Mouse (Mus musculus) midbrain, embryonic 11.5 days (tissue): ENCODE data around the gene Qrich2. TPM values are rescaled to one million over a fixed set of nuclear protein-coding genes. Genes with fewer than 3 reads are reported as not detected.
"Not testable (repeated sequence)": the region's sequence is repeated elsewhere in the genome, so short reads cannot be mapped to it uniquely, and the experiment has no call there.

Experiments
- ATAC-seq: fragments of 200-750 bp; cut with Nextera tagmentation; 2 replicates; pipeline ENCODE4 v1.8.0; 2017; ENCODE audit warnings: moderate TSS enrichment, moderate library complexity; ENCODE audit not compliant: low FRiP score
- DNase-seq: peaks from one replicate; pipeline ENCODE4 v3.0.0; 2015; ENCODE audit warnings: low spot score; ENCODE audit errors: missing footprints
- H3K27ac ChIP-seq: fragments of 300-500 bp; sonication (generic); 2 replicates; pipeline ENCODE4 v1.5.1; 2014; ENCODE audit warnings: low read depth, low read length
- H3K27me3 ChIP-seq: fragments of 300-500 bp; sonication (generic); 2 replicates; pipeline ENCODE4 v1.6.1; 2014; ENCODE audit warnings: mild to moderate bottlenecking, low read length, moderate library complexity, mixed read lengths; ENCODE audit not compliant: control insufficient read depth, insufficient read depth
- H3K36me3 ChIP-seq: fragments of 300-500 bp; sonication (generic); 2 replicates; pipeline ENCODE4 v1.6.1; 2014; ENCODE audit warnings: mild to moderate bottlenecking, low read length, moderate library complexity, mixed read lengths; ENCODE audit not compliant: control insufficient read depth, insufficient read depth
- H3K4me1 ChIP-seq: fragments of 300-500 bp; sonication (generic); 2 replicates; pipeline ENCODE4 v1.6.1; 2014; ENCODE audit warnings: low read length; ENCODE audit not compliant: control insufficient read depth, insufficient read depth
- H3K4me2 ChIP-seq: fragments of 300-500 bp; sonication (generic); 2 replicates; pipeline ENCODE4 v1.6.1; 2014; ENCODE audit warnings: mild to moderate bottlenecking, moderate library complexity
- H3K4me3 ChIP-seq: fragments of 300-500 bp; sonication (generic); 2 replicates; pipeline ENCODE4 v1.5.1; 2014; ENCODE audit warnings: low read depth, low read length
- H3K9ac ChIP-seq: fragments of 300-500 bp; sonication (generic); 2 replicates; pipeline ENCODE4 v1.6.1; 2014; ENCODE audit warnings: low read length
- H3K9me3 ChIP-seq: fragments of 300-500 bp; sonication (generic); 2 replicates; pipeline ENCODE4 v1.6.1; 2016; ENCODE audit warnings: low read length; ENCODE audit not compliant: control insufficient read depth
- WGBS: fragments of 180-500 bp; shearing (Covaris S2); extraction: QIAGEN DNeasy Blood & Tissue Kit; methylation state at CpG from one replicate; pipeline ENCODE4 v1.1.7; 2014; 5-methylcytosine and 5-hydroxymethylcytosine counted together
- polyA plus RNA-seq: library from polyadenylated mRNA; unstranded; fragments of >200 nt; fragmentation: Nextera tagmentation; extraction: Ambion mirVana; gene quantifications from 2 replicates; pipeline ENCODE4 v1.2.1, GENCODE M21; 2014

The Qrich2 gene
- polyA plus RNA-seq, 1 experiment from 2014 or later = 0.08 TPM

- no peaks in the 10 kb centered on the region for H3K27me3 ChIP-seq
- no peaks in the 10 kb centered on the region for H3K36me3 ChIP-seq
- H3K27ac ChIP-seq = no peak overlapping the region
- H3K9me3 ChIP-seq = no peaks in the 10 kb centered on the region
- no peak overlapping the region for H3K9ac ChIP-seq
- WGBS = 82% methylated on average over 9 of the region's 9 CpGs
- ATAC-seq = no peak
- no peak overlapping the region for H3K4me2 ChIP-seq
- no peak for DNase-seq
- H3K4me1 ChIP-seq = no peaks in the 10 kb centered on the region; the same call in 1 of the 2 replicates
- no peak overlapping the region for H3K4me3 ChIP-seq
These were observed 36.0 kb downstream of the Qrich2 start for GRCm38 (mm10) chr11:116429862-116430613.

GRCm38 (mm10) chr11:116428872-116429859, 36.9 kb downstream of the Qrich2 start:
- Histone ChIP-seq H3K4me1 (no peaks in the 10 kb centered on the region; the same call in 1 of the 2 replicates), H3K9me3 (no peaks in the 10 kb centered on the region), H3K4me3 (no peak overlapping the region), H3K9ac (no peak overlapping the region), H3K27me3 (no peaks in the 10 kb centered on the region), H3K36me3 (no peaks in the 10 kb centered on the region), H3K27ac (no peak overlapping the region), H3K4me2 (no peak overlapping the region)
- ATAC-seq (no peak), DNase-seq (no peak)
- WGBS = 57% methylated on average over 12 of the region's 13 CpGs

- H3K9ac ChIP-seq = no peak overlapping the region
- no peak overlapping the region for H3K4me2 ChIP-seq
- DNase-seq (no peak), ATAC-seq (no peak)
- no peaks in the 10 kb centered on the region for H3K27me3 ChIP-seq
- WGBS = 73% methylated on average over 6 of the region's 6 CpGs
- H3K27ac ChIP-seq = no peak overlapping the region
- no peaks in the 10 kb centered on the region for H3K9me3 ChIP-seq
- H3K4me3 ChIP-seq = no peak overlapping the region
- H3K4me1 ChIP-seq = no peaks in the 10 kb centered on the region; the same call in 1 of the 2 replicates
- no peaks in the 10 kb centered on the region for H3K36me3 ChIP-seq
These were observed 39.0 kb downstream of the Qrich2 start for GRCm38 (mm10) chr11:116426852-116427575.

- not testable (repeated sequence) for H3K27ac ChIP-seq, H3K4me1 ChIP-seq, H3K9ac ChIP-seq, H3K9me3 ChIP-seq, DNase-seq, H3K36me3 ChIP-seq, H3K27me3 ChIP-seq, H3K4me2 ChIP-seq, ATAC-seq, H3K4me3 ChIP-seq
- WGBS = 88% methylated on average over 11 of the region's 11 CpGs
These were observed 39.7 kb downstream of the Qrich2 start for GRCm38 (mm10) chr11:116426328-116426727.

- H3K9ac ChIP-seq = no peak overlapping the region
- H3K27me3 ChIP-seq = no peaks in the 10 kb centered on the region
- H3K27ac ChIP-seq = no peak overlapping the region
- no peaks in the 10 kb centered on the region for H3K36me3 ChIP-seq
- ATAC-seq (no peak), DNase-seq (no peak)
- H3K4me3 ChIP-seq = no peak overlapping the region
- H3K9me3 ChIP-seq = no peaks in the 10 kb centered on the region
- 53% methylated on average over 8 of the region's 8 CpGs for WGBS
- H3K4me2 ChIP-seq = no peak overlapping the region
- H3K4me1 ChIP-seq = no peaks in the 10 kb centered on the region
These were observed 41.2 kb downstream of the Qrich2 start for GRCm38 (mm10) chr11:116424621-116425407.

- no peaks in the 10 kb centered on the region for H3K36me3 ChIP-seq
- DNase-seq = no peak
- WGBS = 81% methylated on average over 10 of the region's 10 CpGs
- H3K4me1 ChIP-seq = no peaks in the 10 kb centered on the region
- no peak overlapping the region for H3K9ac ChIP-seq
- ATAC-seq = no peak
- no peaks in the 10 kb centered on the region for H3K27me3 ChIP-seq
- no peaks in the 10 kb centered on the region for H3K9me3 ChIP-seq
- H3K27ac ChIP-seq = no peak overlapping the region
- no peak overlapping the region for H3K4me2 ChIP-seq
- no peak overlapping the region for H3K4me3 ChIP-seq
These were observed 42.0 kb downstream of the Qrich2 start for GRCm38 (mm10) chr11:116423782-116424620.

GRCm38 (mm10) chr11:116423214-116423613, 42.8 kb downstream of the Qrich2 start:
- no peak overlapping the region for H3K4me3 ChIP-seq
- no peaks in the 10 kb centered on the region for H3K36me3 ChIP-seq
- ATAC-seq (no peak), DNase-seq (no peak)
- H3K27me3 ChIP-seq = no peaks in the 10 kb centered on the region
- H3K27ac ChIP-seq = no peak overlapping the region
- 82% methylated on average over 6 of the region's 6 CpGs for WGBS
- H3K9ac ChIP-seq = no peak overlapping the region
- H3K4me1 ChIP-seq = no peaks in the 10 kb centered on the region
- H3K4me2 ChIP-seq = no peak overlapping the region
- no peaks in the 10 kb centered on the region for H3K9me3 ChIP-seq

GRCm38 (mm10) chr11:116422562-116422961, 43.5 kb downstream of the Qrich2 start:
- H3K9me3 ChIP-seq = no peaks in the 10 kb centered on the region
- DNase-seq (no peak), ATAC-seq (no peak)
- WGBS = 83% methylated on average over 2 of the region's 2 CpGs
- H3K4me3 ChIP-seq = no peak overlapping the region
- H3K9ac ChIP-seq = no peak overlapping the region
- H3K36me3 ChIP-seq = no peaks in the 10 kb centered on the region
- H3K27ac ChIP-seq = no peak overlapping the region
- no peak overlapping the region for H3K4me2 ChIP-seq
- H3K4me1 ChIP-seq = no peaks in the 10 kb centered on the region
- no peaks in the 10 kb centered on the region for H3K27me3 ChIP-seq
